Mouse (Mus musculus) neural tube, embryonic 14.5 days (tissue): ENCODE results near the gene Fam187b. TPM values are rescaled to one million over a fixed set of nuclear protein-coding genes. Genes with fewer than 3 reads are reported as not detected.

Experiments
- ATAC-seq: fragments of 200-750 bp; cut with Nextera tagmentation; 2 replicates; pipeline ENCODE4 v1.8.0; 2017; ENCODE audit warnings: low read depth, mild to moderate bottlenecking, moderate TSS enrichment, moderate library complexity
- H3K27ac ChIP-seq: fragments of 300-500 bp; sonication (generic); 2 replicates; pipeline ENCODE4 v1.5.1; 2014; ENCODE audit warnings: low read depth, mild to moderate bottlenecking, control low read depth, low read length, moderate library complexity, mixed read lengths
- H3K27me3 ChIP-seq: fragments of 300-500 bp; sonication (generic); 2 replicates; pipeline ENCODE4 v1.6.1; 2014; ENCODE audit warnings: low read length; ENCODE audit not compliant: control insufficient read depth, insufficient read depth
- H3K36me3 ChIP-seq: fragments of 300-500 bp; sonication (generic); 2 replicates; pipeline ENCODE4 v1.6.1; 2014; ENCODE audit warnings: low read length, mixed read lengths; ENCODE audit not compliant: control insufficient read depth, insufficient read depth
- H3K4me1 ChIP-seq: fragments of 300-500 bp; sonication (generic); 2 replicates; pipeline ENCODE4 v1.6.1; 2014; ENCODE audit warnings: low read length; ENCODE audit not compliant: control insufficient read depth, insufficient read depth
- H3K4me2 ChIP-seq: fragments of 300-500 bp; sonication (generic); 2 replicates; pipeline ENCODE4 v1.6.1; 2014; ENCODE audit warnings: mild to moderate bottlenecking, low read depth, low read length, control low read depth
- H3K4me3 ChIP-seq: fragments of 300-500 bp; sonication (generic); 2 replicates; pipeline ENCODE4 v1.5.1; 2014; ENCODE audit warnings: low read depth, low read length, control low read depth, mixed read lengths
- H3K9ac ChIP-seq: fragments of 300-500 bp; sonication (generic); replicated peaks from 2 replicates; pipeline ENCODE4 v1.6.1; 2014; ENCODE audit warnings: low read depth, mild to moderate bottlenecking, control low read depth, low read length, mixed read lengths
- H3K9me3 ChIP-seq: fragments of 300-500 bp; sonication (generic); 2 replicates; pipeline ENCODE4 v1.6.1; 2016; ENCODE audit warnings: low read length; ENCODE audit not compliant: control insufficient read depth
- WGBS: fragments of 180-500 bp; shearing (Covaris S2); extraction: QIAGEN DNeasy Blood & Tissue Kit; methylation state at CpG from one replicate; pipeline ENCODE4 v1.1.7; 2014; 5-methylcytosine and 5-hydroxymethylcytosine counted together
- polyA plus RNA-seq: library from polyadenylated mRNA; unstranded; fragments of >200 nt; fragmentation: Nextera tagmentation; extraction: Ambion mirVana; gene quantifications from 2 replicates; pipeline ENCODE4 v1.2.1, GENCODE M21; 2014

The Fam187b gene
- polyA plus RNA-seq, 1 experiment from 2014 or later, result 0.44 TPM

DNA sequence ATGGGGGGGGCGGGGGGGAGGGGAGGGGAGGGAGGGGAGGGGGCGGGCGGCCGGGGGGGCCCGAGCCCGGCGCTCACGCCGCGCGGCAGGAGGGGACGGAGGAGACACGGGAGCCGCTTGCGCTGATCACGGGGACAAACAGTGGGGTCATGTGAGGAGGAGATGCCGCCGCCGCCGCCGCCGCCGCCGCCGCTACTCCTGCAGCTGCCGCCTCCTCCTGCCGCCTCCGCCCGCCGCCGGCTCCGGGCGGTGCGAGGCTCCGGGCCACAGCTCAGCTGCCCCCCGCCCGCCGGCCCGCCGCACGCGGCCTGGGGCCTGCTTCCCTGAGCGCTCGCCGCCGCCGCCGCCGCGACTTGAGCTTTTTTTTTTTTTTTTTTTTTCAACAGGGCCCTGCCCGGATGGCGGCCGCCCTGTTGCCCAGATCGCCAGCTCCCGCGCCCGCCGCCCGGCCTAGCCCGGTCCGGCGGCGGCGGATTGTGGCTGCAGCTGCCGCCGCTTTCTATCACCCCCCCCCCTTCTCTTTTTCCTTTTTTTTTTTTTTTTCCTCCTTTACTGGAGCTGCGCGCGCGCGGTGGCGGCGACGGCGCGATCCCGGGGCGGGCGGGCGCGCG is 16.7 kb upstream of the Fam187b start, which contains the start of gene Usf2:
Gene Usf2, minus strand, starts transcription at position 48 of the 611 bp plus-strand sequence.
- Histone ChIP-seq H3K9ac (peak within 1 kb of the TSS; percentile 99), H3K27me3 (no peaks in the 10 kb centered on the region), H3K36me3 (peaks cover 20% of the 10 kb centered on the region), H3K4me3 (peak within 1 kb of the TSS; percentile 82), H3K4me1 (peaks cover 13% of the 10 kb centered on the region), H3K27ac (peak within 1 kb of the TSS; percentile 98), H3K9me3 (no peaks in the 10 kb centered on the region), H3K4me2 (peak within 1 kb of the TSS; percentile 87)
- 1% methylated on average over 36 of the region's 82 CpGs for WGBS
- peak; percentile 52 for ATAC-seq

DNA sequence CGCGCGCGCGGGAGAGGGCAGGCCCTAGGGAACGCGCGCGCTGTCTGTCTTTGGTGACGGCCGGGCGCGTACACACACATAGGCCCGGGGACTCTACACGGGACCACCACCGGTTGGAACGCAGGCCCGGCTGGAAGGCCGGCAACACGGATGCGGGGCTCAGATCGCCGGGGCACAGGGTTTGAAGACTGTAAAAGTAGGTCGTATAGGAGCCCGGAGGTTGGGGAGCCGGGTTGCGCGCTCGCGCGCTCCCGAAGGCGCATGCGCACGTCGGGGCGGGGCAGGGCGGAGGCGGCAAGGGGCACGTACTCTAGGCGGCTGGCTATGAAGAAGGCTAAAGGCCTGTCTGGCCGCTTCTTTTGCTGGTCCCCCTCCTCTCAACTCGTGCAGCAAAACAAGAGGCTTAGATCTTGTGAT is 16.2 kb upstream of the Fam187b start:
- Histone ChIP-seq H3K9ac (peak overlapping the region; percentile 99), H3K9me3 (no peaks in the 10 kb centered on the region), H3K27me3 (no peaks in the 10 kb centered on the region), H3K4me3 (peak overlapping the region; percentile 82), H3K27ac (peak overlapping the region; percentile 98), H3K4me1 (peaks cover 13% of the 10 kb centered on the region), H3K36me3 (peaks cover 15% of the 10 kb centered on the region), H3K4me2 (peak overlapping the region; percentile 65)
- peak; percentile 61 for ATAC-seq
- WGBS, result under 1% methylated on average over 43 of the region's 43 CpGs

DNA sequence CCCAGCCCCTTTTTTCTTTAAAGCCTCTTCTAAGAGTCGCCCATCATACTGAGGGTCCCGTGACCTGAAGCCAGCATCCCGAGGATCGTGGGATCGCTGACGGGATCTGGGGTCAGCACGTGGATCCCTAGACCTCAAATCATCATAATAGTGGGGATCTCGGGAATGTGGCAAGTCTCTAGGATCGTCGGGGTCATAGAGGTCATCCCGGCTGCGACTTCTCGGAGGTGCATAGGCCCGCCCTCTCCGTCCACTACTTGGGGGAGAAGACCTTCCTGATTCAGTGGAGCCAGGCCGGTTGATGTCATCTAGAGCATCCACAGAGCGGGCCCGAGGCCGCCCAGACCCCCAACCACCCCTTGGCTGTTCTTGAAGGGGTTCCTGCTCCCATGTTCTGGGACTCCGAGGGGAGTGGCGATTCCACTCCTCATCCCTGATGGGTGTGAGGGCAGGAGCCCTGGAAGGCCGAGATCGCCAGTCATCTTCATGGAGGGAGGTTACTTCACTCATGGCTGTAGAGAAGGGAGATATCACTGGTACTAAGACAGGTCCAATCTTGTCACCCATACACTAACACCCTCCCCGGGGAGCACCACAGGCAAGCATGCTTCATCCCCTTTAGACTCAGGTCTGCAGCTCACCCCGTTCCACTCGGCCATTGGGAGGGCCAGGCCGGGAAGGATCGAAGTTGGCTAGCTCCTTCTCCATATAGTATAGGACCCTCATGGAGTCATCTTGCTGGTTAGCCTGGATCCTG is 15.3 kb upstream of the Fam187b start:
- Histone ChIP-seq H3K36me3 (peaks cover 6% of the 10 kb centered on the region), H3K27ac (peak overlapping the region; percentile 98; the same call in 1 of the 2 replicates), H3K4me1 (peaks cover 13% of the 10 kb centered on the region), H3K9me3 (no peaks in the 10 kb centered on the region), H3K4me3 (peak overlapping the region; percentile 82), H3K4me2 (peak overlapping the region; percentile 65), H3K9ac (peak overlapping the region; percentile 99; the same call in 1 of the 2 replicates), H3K27me3 (no peaks in the 10 kb centered on the region)
- no peak for ATAC-seq
- 71% methylated on average over 28 of the region's 28 CpGs for WGBS

DNA sequence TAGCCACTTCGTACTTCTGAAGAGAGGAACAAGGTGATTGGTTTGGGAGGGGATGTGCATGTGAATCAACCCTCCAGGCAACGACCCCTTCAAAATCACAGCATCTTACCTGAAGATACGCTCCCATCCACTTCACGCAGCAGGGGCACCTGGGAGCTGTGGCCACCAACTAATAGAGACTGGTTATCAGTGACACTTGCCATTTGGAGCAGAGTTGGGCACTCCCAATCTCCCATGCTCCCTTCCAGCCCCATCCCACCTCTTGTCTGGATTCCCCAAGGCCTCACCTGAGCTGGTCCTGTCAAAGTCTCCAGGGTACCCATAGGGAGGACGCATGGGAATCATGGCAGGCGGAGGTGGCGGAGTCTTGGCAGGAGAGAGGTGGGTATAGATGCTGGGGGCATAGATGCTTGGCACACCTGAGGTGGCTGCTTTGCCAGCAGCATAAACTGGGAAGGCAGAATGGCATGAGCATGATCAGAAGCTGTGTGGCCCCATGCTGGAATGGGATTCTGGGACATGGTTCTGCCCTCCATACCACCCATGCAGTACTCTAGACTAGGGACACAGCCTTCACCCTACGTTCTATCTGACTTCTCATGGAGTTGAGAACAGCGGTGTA is 14.6 kb upstream of the Fam187b start:
- Histone ChIP-seq H3K9me3 (no peaks in the 10 kb centered on the region), H3K4me3 (no peak overlapping the region), H3K27me3 (no peaks in the 10 kb centered on the region), H3K4me2 (no peak overlapping the region), H3K27ac (no peak overlapping the region), H3K36me3 (peaks cover 1% of the 10 kb centered on the region; the same call in 1 of the 2 replicates), H3K9ac (no peak overlapping the region), H3K4me1 (peaks cover 13% of the 10 kb centered on the region)
- no peak for ATAC-seq
- WGBS, result 98% methylated on average over 9 of the region's 9 CpGs

DNA sequence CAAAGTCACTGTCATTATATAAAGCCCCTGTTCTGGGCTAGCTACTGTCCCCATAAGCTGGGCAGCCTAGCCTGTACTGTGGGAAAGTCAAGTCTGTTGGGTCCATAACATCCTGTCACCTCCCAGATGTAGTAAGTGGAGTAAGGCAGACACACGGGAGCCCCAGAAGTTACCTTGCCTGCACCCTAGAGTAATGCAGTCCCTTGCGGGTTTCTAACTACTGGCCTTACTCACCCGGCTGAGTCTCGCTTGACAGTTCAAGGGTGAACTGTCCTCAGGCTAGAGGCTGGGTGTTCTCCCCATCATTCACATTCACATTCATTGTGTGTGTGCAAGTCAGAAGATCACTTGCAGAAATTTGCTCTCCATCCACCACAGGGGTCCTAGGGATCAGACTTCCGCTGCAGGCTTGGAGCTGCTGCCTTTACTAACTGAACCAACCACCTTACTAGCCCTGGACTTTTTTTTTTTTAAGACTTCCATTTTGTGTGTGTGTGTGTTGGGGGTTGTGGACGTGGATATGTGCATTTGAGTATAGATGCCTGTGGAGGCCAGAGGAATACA is 13.7 kb upstream of the Fam187b start:
- Histone ChIP-seq H3K4me2 (no peak overlapping the region), H3K27ac (no peak overlapping the region), H3K4me1 (peaks cover 13% of the 10 kb centered on the region), H3K27me3 (no peaks in the 10 kb centered on the region), H3K36me3 (no peaks in the 10 kb centered on the region), H3K4me3 (no peak overlapping the region), H3K9ac (no peak overlapping the region), H3K9me3 (no peaks in the 10 kb centered on the region)
- ATAC-seq, result no peak
- 86% methylated on average over 6 of the region's 6 CpGs for WGBS

DNA sequence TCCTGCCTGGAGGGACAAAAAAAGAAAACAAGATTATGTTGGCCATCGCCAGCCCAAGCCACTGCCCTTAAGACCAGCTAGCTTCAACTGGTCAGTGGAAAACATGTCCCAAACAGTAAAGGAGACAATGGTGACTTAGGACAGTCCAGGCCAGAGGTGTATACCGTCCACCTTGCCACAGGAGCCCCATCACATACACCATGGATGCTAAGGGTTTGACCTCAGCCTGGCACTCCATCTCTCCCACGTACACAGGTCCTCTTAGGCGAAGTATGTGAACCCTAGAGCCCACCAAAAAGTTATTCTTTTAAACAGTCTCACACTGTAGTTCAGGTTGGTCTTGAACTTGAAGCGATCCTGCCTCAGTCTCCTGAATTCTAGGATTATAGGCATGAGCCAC is 10.7 kb upstream of the Fam187b start:
- 95% methylated on average over 5 of the region's 5 CpGs for WGBS
- H3K27me3 ChIP-seq, result no peaks in the 10 kb centered on the region
- H3K36me3 ChIP-seq, result no peaks in the 10 kb centered on the region
- no peak for ATAC-seq
- no peaks in the 10 kb centered on the region for H3K9me3 ChIP-seq
- no peak overlapping the region for H3K4me3 ChIP-seq
- no peak overlapping the region for H3K9ac ChIP-seq
- H3K4me1 ChIP-seq, result peaks cover 5% of the 10 kb centered on the region; the same call in 1 of the 2 replicates
- H3K4me2 ChIP-seq, result no peak overlapping the region
- no peak overlapping the region for H3K27ac ChIP-seq

DNA sequence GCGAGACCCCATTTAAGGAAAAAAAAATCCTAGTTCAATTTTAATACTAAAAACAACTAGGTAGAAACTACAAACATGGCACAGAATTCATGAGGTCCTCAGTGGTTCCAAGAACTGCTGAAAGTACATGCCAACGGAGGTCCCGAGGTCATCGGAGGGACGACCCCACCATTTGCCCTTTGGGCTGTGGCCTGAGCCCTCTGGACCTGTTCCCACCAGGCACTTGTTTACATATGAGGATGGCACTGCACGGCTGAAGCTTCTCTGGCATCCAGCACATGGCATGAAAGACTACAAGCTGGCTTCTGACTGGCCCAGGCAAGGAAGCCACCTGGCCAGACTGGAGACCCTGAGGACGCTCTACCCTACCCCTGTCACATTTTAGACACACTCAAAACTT is 9.2 kb upstream of the Fam187b start:
- Histone ChIP-seq H3K27ac (no peak overlapping the region), H3K9me3 (no peaks in the 10 kb centered on the region), H3K36me3 (no peaks in the 10 kb centered on the region), H3K4me2 (no peak overlapping the region), H3K9ac (no peak overlapping the region), H3K4me1 (no peaks in the 10 kb centered on the region), H3K4me3 (no peak overlapping the region), H3K27me3 (no peaks in the 10 kb centered on the region)
- 90% methylated on average over 7 of the region's 7 CpGs for WGBS
- ATAC-seq, result no peak

DNA sequence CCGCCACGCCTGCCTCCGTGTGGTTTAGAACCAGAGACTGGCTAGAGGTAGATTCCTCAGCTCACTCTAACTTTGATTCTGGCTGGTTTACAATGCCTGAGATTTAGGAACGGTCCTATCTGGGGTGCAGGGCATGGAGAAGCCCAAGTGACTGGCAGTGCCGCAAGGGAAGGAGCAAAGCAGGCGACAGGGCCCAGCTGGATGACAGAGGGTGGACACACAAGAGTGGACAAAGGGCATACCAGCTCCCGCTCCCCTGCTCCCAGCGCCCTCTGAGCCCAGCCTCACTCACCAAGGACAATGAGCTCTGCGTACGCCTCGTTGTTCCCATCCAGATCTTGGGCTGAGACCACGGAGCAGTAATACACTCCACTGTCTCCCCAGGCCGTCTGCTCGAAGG is 7.9 kb upstream of the Fam187b start:
- H3K9ac ChIP-seq, result no peak overlapping the region
- no peak overlapping the region for H3K4me3 ChIP-seq
- H3K36me3 ChIP-seq, result no peaks in the 10 kb centered on the region
- no peak for ATAC-seq
- no peaks in the 10 kb centered on the region for H3K27me3 ChIP-seq
- H3K27ac ChIP-seq, result no peak overlapping the region
- H3K9me3 ChIP-seq, result no peaks in the 10 kb centered on the region
- no peaks in the 10 kb centered on the region for H3K4me1 ChIP-seq
- WGBS, result 56% methylated on average over 14 of the region's 14 CpGs
- H3K4me2 ChIP-seq, result no peak overlapping the region
